Mouse (Mus musculus): ENCODE measurements at regions not wholly inside any gene's neighbourhood (a gene's known extent, or its start where the extent isn't known, plus 50 kb on each side); places are given as distances from the start of the nearest gene placed in this dataset.

GRCm38 (mm10) chr1:128722061-128722471, 130.0 kb upstream of the Cxcr4 start:
- H3K9ac ChIP-seq (ENCODE audit: low read depth, low read length) = no peak overlapping the region
- no peak overlapping the region for H3K4me2 ChIP-seq (ENCODE audit: low read length)
- 71% methylated on average over 2 of the region's 2 CpGs for WGBS
- H3K4me1 ChIP-seq (ENCODE audit: control insufficient read depth, insufficient read depth, low read depth, low read length) = no peaks in the 10 kb centered on the region
- no peaks in the 10 kb centered on the region for H3K36me3 ChIP-seq (ENCODE audit: control insufficient read depth, insufficient read depth, low read length)
- H3K27ac ChIP-seq (ENCODE audit: low read depth, low read length) = no peak overlapping the region
- H3K4me3 ChIP-seq (ENCODE audit: low read length) = no peak overlapping the region
- no peaks in the 10 kb centered on the region for H3K27me3 ChIP-seq (replicated peaks; ENCODE audit: control insufficient read depth, insufficient read depth, low read length)
- ATAC-seq = no peak
- H3K9me3 ChIP-seq (ENCODE audit: control insufficient read depth, low read length) = no peaks in the 10 kb centered on the region

GRCm38 (mm10) chr1:128714843-128715242, 122.8 kb upstream of the Cxcr4 start:
- no peaks in the 10 kb centered on the region for H3K27me3 ChIP-seq (replicated peaks; ENCODE audit: control insufficient read depth, insufficient read depth, low read length)
- H3K27ac ChIP-seq (ENCODE audit: low read depth, low read length) = no peak overlapping the region
- no peaks in the 10 kb centered on the region for H3K4me1 ChIP-seq (ENCODE audit: control insufficient read depth, insufficient read depth, low read depth, low read length)
- no peaks in the 10 kb centered on the region for H3K9me3 ChIP-seq (ENCODE audit: control insufficient read depth, low read length)
- no peaks in the 10 kb centered on the region for H3K36me3 ChIP-seq (ENCODE audit: control insufficient read depth, insufficient read depth, low read length)
- no peak overlapping the region for H3K9ac ChIP-seq (ENCODE audit: low read depth, low read length)
- 68% methylated on average over 6 of the region's 6 CpGs for WGBS
- no peak overlapping the region for H3K4me2 ChIP-seq (ENCODE audit: low read length)
- ATAC-seq = no peak
- no peak overlapping the region for H3K4me3 ChIP-seq (ENCODE audit: low read length)

- Histone ChIP-seq H3K9ac (ENCODE audit: low read depth, low read length) (no peak overlapping the region), H3K27me3 (replicated peaks; ENCODE audit: control insufficient read depth, insufficient read depth, low read length) (no peaks in the 10 kb centered on the region), H3K4me1 (ENCODE audit: control insufficient read depth, insufficient read depth, low read depth, low read length) (no peaks in the 10 kb centered on the region), H3K9me3 (ENCODE audit: control insufficient read depth, low read length) (no peaks in the 10 kb centered on the region), H3K27ac (ENCODE audit: low read depth, low read length) (no peak overlapping the region), H3K36me3 (ENCODE audit: control insufficient read depth, insufficient read depth, low read length) (no peaks in the 10 kb centered on the region), H3K4me2 (ENCODE audit: low read length) (no peak overlapping the region), H3K4me3 (ENCODE audit: low read length) (no peak overlapping the region)
- ATAC-seq = no peak
- 68% methylated on average over 7 of the region's 7 CpGs for WGBS
Observed at GRCm38 (mm10) chr1:128712876-128713275, 120.8 kb upstream of the Cxcr4 start.

GRCm38 (mm10) chr1:128711121-128711520, 119.0 kb upstream of the Cxcr4 start:
- Histone ChIP-seq H3K9me3 (ENCODE audit: control insufficient read depth, low read length) (no peaks in the 10 kb centered on the region), H3K4me1 (ENCODE audit: control insufficient read depth, insufficient read depth, low read depth, low read length) (no peaks in the 10 kb centered on the region), H3K27ac (ENCODE audit: low read depth, low read length) (no peak overlapping the region), H3K4me2 (ENCODE audit: low read length) (no peak overlapping the region), H3K36me3 (ENCODE audit: control insufficient read depth, insufficient read depth, low read length) (no peaks in the 10 kb centered on the region), H3K27me3 (replicated peaks; ENCODE audit: control insufficient read depth, insufficient read depth, low read length) (no peaks in the 10 kb centered on the region), H3K4me3 (ENCODE audit: low read length) (no peak overlapping the region), H3K9ac (ENCODE audit: low read depth, low read length) (no peak overlapping the region)
- WGBS = 63% methylated on average over 5 of the region's 5 CpGs
- ATAC-seq = no peak

- 93% methylated on average over 6 of the region's 6 CpGs for WGBS
- Histone ChIP-seq H3K4me1 (ENCODE audit: control insufficient read depth, insufficient read depth, low read depth, low read length) (no peaks in the 10 kb centered on the region), H3K9ac (ENCODE audit: low read depth, low read length) (no peak overlapping the region), H3K36me3 (ENCODE audit: control insufficient read depth, insufficient read depth, low read length) (no peaks in the 10 kb centered on the region), H3K9me3 (ENCODE audit: control insufficient read depth, low read length) (no peaks in the 10 kb centered on the region), H3K4me3 (ENCODE audit: low read length) (no peak overlapping the region), H3K4me2 (ENCODE audit: low read length) (no peak overlapping the region), H3K27me3 (replicated peaks; ENCODE audit: control insufficient read depth, insufficient read depth, low read length) (no peaks in the 10 kb centered on the region), H3K27ac (ENCODE audit: low read depth, low read length) (no peak overlapping the region)
- ATAC-seq = no peak
Observed at GRCm38 (mm10) chr1:128707747-128708146, 115.7 kb upstream of the Cxcr4 start.

- ATAC-seq = no peak
- WGBS = 94% methylated on average over 2 of the region's 2 CpGs
Observed at GRCm38 (mm10) chr1:128706167-128706566, 114.1 kb upstream of the Cxcr4 start.

GRCm38 (mm10) chr1:128705071-128705503, 113.0 kb upstream of the Cxcr4 start:
- Histone ChIP-seq H3K27ac (ENCODE audit: low read depth, low read length) (no peak overlapping the region), H3K9me3 (ENCODE audit: control insufficient read depth, low read length) (no peaks in the 10 kb centered on the region), H3K27me3 (replicated peaks; ENCODE audit: control insufficient read depth, insufficient read depth, low read length) (no peaks in the 10 kb centered on the region), H3K4me3 (ENCODE audit: low read length) (no peak overlapping the region), H3K9ac (ENCODE audit: low read depth, low read length) (no peak overlapping the region), H3K4me1 (ENCODE audit: control insufficient read depth, insufficient read depth, low read depth, low read length) (no peaks in the 10 kb centered on the region), H3K4me2 (ENCODE audit: low read length) (no peak overlapping the region), H3K36me3 (ENCODE audit: control insufficient read depth, insufficient read depth, low read length) (no peaks in the 10 kb centered on the region)
- WGBS = 68% methylated on average over 3 of the region's 3 CpGs
- ATAC-seq = no peak

More at GRCm38 (mm10) chr1:128706167-128706566, 114.1 kb upstream of the Cxcr4 start:
- H3K9me3 ChIP-seq (ENCODE audit: control insufficient read depth, low read length) = no peaks in the 10 kb centered on the region
- no peak overlapping the region for H3K4me2 ChIP-seq (ENCODE audit: low read length)
- H3K27me3 ChIP-seq (replicated peaks; ENCODE audit: control insufficient read depth, insufficient read depth, low read length) = no peaks in the 10 kb centered on the region
- no peaks in the 10 kb centered on the region for H3K4me1 ChIP-seq (ENCODE audit: control insufficient read depth, insufficient read depth, low read depth, low read length)
- H3K9ac ChIP-seq (ENCODE audit: low read depth, low read length) = no peak overlapping the region
- no peaks in the 10 kb centered on the region for H3K36me3 ChIP-seq (ENCODE audit: control insufficient read depth, insufficient read depth, low read length)
- no peak overlapping the region for H3K4me3 ChIP-seq (ENCODE audit: low read length)
- H3K27ac ChIP-seq (ENCODE audit: low read depth, low read length) = no peak overlapping the region

- Histone ChIP-seq H3K9me3 (ENCODE audit: control insufficient read depth, low read length) (no peaks in the 10 kb centered on the region), H3K9ac (ENCODE audit: low read depth, low read length) (no peak overlapping the region), H3K27ac (ENCODE audit: low read depth, low read length) (no peak overlapping the region), H3K4me1 (ENCODE audit: control insufficient read depth, insufficient read depth, low read depth, low read length) (no peaks in the 10 kb centered on the region), H3K4me3 (ENCODE audit: low read length) (no peak overlapping the region), H3K4me2 (ENCODE audit: low read length) (no peak overlapping the region), H3K36me3 (ENCODE audit: control insufficient read depth, insufficient read depth, low read length) (no peaks in the 10 kb centered on the region), H3K27me3 (replicated peaks; ENCODE audit: control insufficient read depth, insufficient read depth, low read length) (no peaks in the 10 kb centered on the region)
- WGBS = 56% methylated on average over 3 of the region's 3 CpGs
- no peak for ATAC-seq
Observed at GRCm38 (mm10) chr1:128701326-128701725, 109.2 kb upstream of the Cxcr4 start.

- Histone ChIP-seq H3K27me3 (replicated peaks; ENCODE audit: control insufficient read depth, insufficient read depth, low read length) (no peaks in the 10 kb centered on the region), H3K36me3 (ENCODE audit: control insufficient read depth, insufficient read depth, low read length) (no peaks in the 10 kb centered on the region), H3K9me3 (ENCODE audit: control insufficient read depth, low read length) (no peaks in the 10 kb centered on the region), H3K4me2 (ENCODE audit: low read length) (no peak overlapping the region), H3K4me1 (ENCODE audit: control insufficient read depth, insufficient read depth, low read depth, low read length) (no peaks in the 10 kb centered on the region), H3K4me3 (ENCODE audit: low read length) (no peak overlapping the region), H3K27ac (ENCODE audit: low read depth, low read length) (no peak overlapping the region), H3K9ac (ENCODE audit: low read depth, low read length) (no peak overlapping the region)
- ATAC-seq = no peak
- 92% methylated on average over 4 of the region's 4 CpGs for WGBS
Observed at GRCm38 (mm10) chr1:128697962-128698361, 105.9 kb upstream of the Cxcr4 start.

- peaks cover 3% of the 10 kb centered on the region for H3K4me1 ChIP-seq (ENCODE audit: control insufficient read depth, insufficient read depth, low read depth, low read length)
- no peak overlapping the region for H3K27ac ChIP-seq (ENCODE audit: low read depth, low read length)
- no peak for ATAC-seq
- no peaks in the 10 kb centered on the region for H3K36me3 ChIP-seq (ENCODE audit: control insufficient read depth, insufficient read depth, low read length)
- H3K4me3 ChIP-seq (ENCODE audit: low read length) = no peak overlapping the region
- H3K9me3 ChIP-seq (ENCODE audit: control insufficient read depth, low read length) = no peaks in the 10 kb centered on the region
- WGBS = 87% methylated on average over 2 of the region's 2 CpGs
- no peak overlapping the region for H3K4me2 ChIP-seq (ENCODE audit: low read length)
- no peak overlapping the region for H3K9ac ChIP-seq (ENCODE audit: low read depth, low read length)
- no peaks in the 10 kb centered on the region for H3K27me3 ChIP-seq (replicated peaks; ENCODE audit: control insufficient read depth, insufficient read depth, low read length)
Observed at GRCm38 (mm10) chr1:128695936-128696335, 103.8 kb upstream of the Cxcr4 start.

All from hindbrain, embryonic 16.5 days (tissue).